Mouse (Mus musculus) neural tube, embryonic 11.5 days (tissue): Measurements from ENCODE around the gene Tjp3. TPM values are rescaled to one million over a fixed set of nuclear protein-coding genes. Genes with fewer than 3 reads are reported as not detected.
A peak's percentile ranks its signal among the peaks of the same experiment; 100 is the strongest.

Experiments
- ATAC-seq: fragments of 200-750 bp; cut with Nextera tagmentation; 2 replicates; pipeline ENCODE4 v1.8.0; 2017; ENCODE audit warnings: moderate number of reproducible peaks, mild to moderate bottlenecking, moderate TSS enrichment, moderate library complexity; ENCODE audit not compliant: insufficient read depth, low FRiP score, low TSS enrichment
- DNase-seq: peaks from one replicate; pipeline ENCODE4 v3.0.0-alpha.2; 2015; ENCODE audit warnings: low spot score
- H3K27ac ChIP-seq: fragments of 300-500 bp; sonication (generic); 2 replicates; pipeline ENCODE4 v1.5.1; 2014; ENCODE audit warnings: low read depth, mild to moderate bottlenecking, low read length
- H3K27me3 ChIP-seq: fragments of 300-500 bp; sonication (generic); 2 replicates; pipeline ENCODE4 v1.6.1; 2014; ENCODE audit warnings: mild to moderate bottlenecking, low read length, mixed read lengths; ENCODE audit not compliant: control insufficient read depth, insufficient read depth
- H3K36me3 ChIP-seq: fragments of 300-500 bp; sonication (generic); 2 replicates; pipeline ENCODE4 v1.6.1; 2014; ENCODE audit warnings: mild to moderate bottlenecking, low read length, moderate library complexity, mixed read lengths; ENCODE audit not compliant: control insufficient read depth, insufficient read depth
- H3K4me1 ChIP-seq: fragments of 300-500 bp; sonication (generic); 2 replicates; pipeline ENCODE4 v1.6.1; 2014; ENCODE audit warnings: low read length, mixed read lengths; ENCODE audit not compliant: control insufficient read depth, insufficient read depth
- H3K4me2 ChIP-seq: fragments of 300-500 bp; sonication (generic); 2 replicates; pipeline ENCODE4 v1.6.1; 2014; ENCODE audit warnings: low read depth, mild to moderate bottlenecking, moderate library complexity
- H3K4me3 ChIP-seq: fragments of 300-500 bp; sonication (generic); 2 replicates; pipeline ENCODE4 v1.5.1; 2014; ENCODE audit warnings: low read depth, low read length
- H3K9ac ChIP-seq: fragments of 300-500 bp; sonication (generic); 2 replicates; pipeline ENCODE4 v1.6.1; 2014; ENCODE audit warnings: mild to moderate bottlenecking, low read length
- H3K9me3 ChIP-seq: fragments of 300-500 bp; sonication (generic); 2 replicates; pipeline ENCODE4 v1.6.1; 2016; ENCODE audit warnings: low read length; ENCODE audit not compliant: control insufficient read depth
- WGBS: fragments of 180-500 bp; shearing (Covaris S2); extraction: QIAGEN DNeasy Blood & Tissue Kit; methylation state at CpG from one replicate; pipeline ENCODE4 v1.1.7; 2014; 5-methylcytosine and 5-hydroxymethylcytosine counted together
- polyA plus RNA-seq: library from polyadenylated mRNA; unstranded; fragments of >200 nt; fragmentation: Nextera tagmentation; extraction: Ambion mirVana; gene quantifications from 2 replicates; pipeline ENCODE4 v1.2.1, GENCODE M21; 2014

Tjp3 gene
- polyA plus RNA-seq, 1 experiment from 2014 or later = 2.5 TPM

DNA sequence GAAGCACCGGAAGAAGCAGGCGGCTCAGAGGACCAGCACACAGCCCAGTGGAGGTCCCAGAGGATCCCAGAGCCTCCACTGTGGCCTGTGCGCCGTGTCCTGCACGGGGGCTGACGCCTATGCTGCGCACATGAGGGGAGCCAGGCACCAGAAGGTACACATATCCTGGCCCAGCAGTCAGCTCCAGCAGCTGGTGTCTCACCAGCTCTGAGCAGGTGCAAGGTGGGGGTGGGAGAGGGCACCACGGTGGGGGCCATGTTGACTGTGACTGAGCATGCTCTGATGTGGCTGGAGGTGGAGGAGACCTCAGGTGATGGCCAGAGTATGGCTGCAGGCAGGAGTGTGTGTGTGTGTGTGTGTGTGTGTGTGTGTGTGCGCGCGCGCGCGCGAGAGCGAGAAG, 49.4 kb downstream of the Tjp3 start:
- Histone ChIP-seq H3K27ac (no peak overlapping the region), H3K4me1 (peaks cover 4% of the 10 kb centered on the region; the same call in 1 of the 2 replicates), H3K4me3 (no peak overlapping the region), H3K9me3 (no peaks in the 10 kb centered on the region), H3K36me3 (no peaks in the 10 kb centered on the region), H3K27me3 (peaks cover 16% of the 10 kb centered on the region), H3K4me2 (no peak overlapping the region), H3K9ac (no peak overlapping the region)
- ATAC-seq = no peak
- WGBS = 90% methylated on average over 16 of the region's 16 CpGs
- DNase-seq = no peak

DNA sequence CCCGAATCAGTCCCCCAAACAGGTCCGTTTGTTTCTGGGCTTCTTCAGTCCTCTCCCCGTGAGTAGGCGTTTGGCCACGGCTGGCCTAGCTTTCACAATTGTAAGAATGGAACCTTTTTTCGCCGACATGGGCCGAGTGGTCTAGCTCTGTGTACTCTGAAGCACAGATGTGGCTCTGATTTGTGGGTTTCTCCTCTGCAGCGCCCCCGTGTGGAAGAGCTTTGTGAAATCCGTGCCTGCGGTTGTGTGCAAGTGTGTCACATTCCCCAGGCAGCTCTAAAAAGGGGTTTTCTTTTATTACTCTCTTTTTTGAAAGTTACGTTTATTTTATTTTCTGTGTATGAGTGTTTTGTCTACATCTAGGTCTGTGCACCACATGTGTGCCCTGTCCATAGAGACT, 50.5 kb downstream of the Tjp3 start:
- Histone ChIP-seq H3K27ac (no peak overlapping the region), H3K9ac (no peak overlapping the region), H3K9me3 (no peaks in the 10 kb centered on the region), H3K27me3 (peaks cover 16% of the 10 kb centered on the region), H3K36me3 (no peaks in the 10 kb centered on the region), H3K4me3 (no peak overlapping the region), H3K4me1 (peaks cover 4% of the 10 kb centered on the region; the same call in 1 of the 2 replicates), H3K4me2 (no peak overlapping the region)
- 26% methylated on average over 13 of the region's 13 CpGs for WGBS
- no peak for ATAC-seq
- peak; percentile 79 for DNase-seq

DNA sequence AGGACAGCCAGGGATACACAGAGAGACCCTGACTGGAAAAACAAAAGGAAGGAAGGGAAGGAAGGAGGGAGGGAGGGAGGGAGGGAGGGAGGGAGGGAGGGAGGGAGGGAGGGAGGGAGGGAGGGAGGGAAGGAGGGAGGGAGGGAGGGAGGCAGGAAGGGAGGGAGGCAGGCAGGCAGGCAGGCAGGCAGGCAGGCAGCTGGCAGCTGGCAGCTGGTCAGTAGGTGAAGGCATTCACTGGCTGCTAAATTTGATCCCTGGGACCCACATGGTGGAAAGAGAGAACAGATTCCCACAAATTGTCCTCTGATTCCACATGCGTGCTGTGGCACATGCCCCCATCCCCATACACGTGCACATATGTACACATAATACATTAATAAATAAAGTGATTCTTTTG, 52.8 kb downstream of the Tjp3 start:
- no peak overlapping the region for H3K4me3 ChIP-seq
- no peaks in the 10 kb centered on the region for H3K9me3 ChIP-seq
- H3K27me3 ChIP-seq = peaks cover 16% of the 10 kb centered on the region
- H3K27ac ChIP-seq = no peak overlapping the region
- H3K9ac ChIP-seq = no peak overlapping the region
- no peaks in the 10 kb centered on the region for H3K36me3 ChIP-seq
- no peak overlapping the region for H3K4me2 ChIP-seq
- no peak for DNase-seq
- 77% methylated on average over 2 of the region's 2 CpGs for WGBS
- H3K4me1 ChIP-seq = peaks cover 4% of the 10 kb centered on the region; the same call in 1 of the 2 replicates
- ATAC-seq = no peak

DNA sequence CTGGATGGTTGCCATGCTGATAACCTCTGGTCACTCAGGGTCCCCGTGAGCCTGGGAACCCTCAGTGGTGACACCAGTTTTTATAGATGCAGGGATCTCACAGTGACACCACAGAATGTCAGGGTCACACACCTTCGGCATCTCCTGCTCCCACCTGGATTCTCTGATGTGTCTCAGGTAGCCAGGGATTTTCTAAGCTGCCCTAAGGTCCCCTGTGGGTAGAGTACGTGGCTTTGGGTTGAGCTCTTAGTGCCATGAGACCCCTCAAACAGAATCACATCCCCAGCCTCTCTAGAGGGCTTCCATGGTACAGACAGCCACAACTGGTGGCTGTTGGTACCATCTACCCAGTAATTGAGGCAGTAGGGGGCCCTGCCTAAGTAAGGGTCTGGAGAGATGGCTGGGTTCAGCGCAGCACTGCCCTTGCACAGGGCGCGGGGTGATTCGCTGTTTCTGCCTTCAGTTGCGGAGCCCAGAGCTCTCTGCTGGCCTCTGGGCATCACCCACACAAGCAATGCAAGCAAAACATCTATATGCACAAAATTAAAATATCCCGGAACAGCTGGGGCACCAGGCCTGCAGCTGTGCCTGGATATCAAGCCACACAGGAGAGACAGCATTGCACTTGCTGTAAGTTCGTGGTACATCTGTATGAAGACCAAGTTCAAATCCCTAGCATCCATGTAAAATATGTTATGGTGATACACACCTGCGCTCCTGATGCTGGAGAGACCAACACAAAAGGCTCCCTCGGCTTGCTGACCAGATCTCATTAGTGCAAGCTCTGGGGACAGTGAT, 54.7 kb downstream of the Tjp3 start:
- no peak for DNase-seq
- peaks cover 14% of the 10 kb centered on the region for H3K27me3 ChIP-seq
- H3K9ac ChIP-seq = no peak overlapping the region
- 85% methylated on average over 12 of the region's 12 CpGs for WGBS
- no peaks in the 10 kb centered on the region for H3K36me3 ChIP-seq
- H3K27ac ChIP-seq = no peak overlapping the region
- no peak overlapping the region for H3K4me2 ChIP-seq
- no peak for ATAC-seq
- no peaks in the 10 kb centered on the region for H3K9me3 ChIP-seq
- peaks cover 4% of the 10 kb centered on the region; the same call in 1 of the 2 replicates for H3K4me1 ChIP-seq
- H3K4me3 ChIP-seq = no peak overlapping the region

DNA sequence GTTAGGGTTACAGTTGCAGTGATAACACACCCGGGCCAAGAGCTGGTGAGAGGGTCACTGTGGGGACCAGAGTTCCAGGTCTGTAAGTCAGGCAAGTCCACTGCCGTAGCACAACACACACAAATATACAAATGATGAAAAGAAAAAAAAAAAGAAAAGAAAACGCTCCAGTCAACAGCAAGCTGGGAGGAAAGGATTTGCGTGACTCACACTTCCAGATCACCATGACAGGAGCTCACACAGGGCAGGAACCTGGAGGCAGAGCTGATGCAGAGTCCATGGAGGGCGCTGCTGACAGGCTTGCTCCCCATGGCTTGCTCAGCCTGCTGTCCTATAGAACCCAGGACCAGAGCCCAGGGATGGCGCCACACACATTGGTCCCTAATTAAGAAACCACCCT, 57.2 kb downstream of the Tjp3 start:
- DNase-seq = no peak
- Histone ChIP-seq H3K36me3 (no peaks in the 10 kb centered on the region), H3K9ac (no peak overlapping the region), H3K9me3 (no peaks in the 10 kb centered on the region), H3K4me2 (no peak overlapping the region), H3K27ac (no peak overlapping the region), H3K27me3 (peaks cover 22% of the 10 kb centered on the region), H3K4me3 (no peak overlapping the region), H3K4me1 (no peaks in the 10 kb centered on the region)
- WGBS = 90% methylated on average over 6 of the region's 6 CpGs
- ATAC-seq = no peak

DNA sequence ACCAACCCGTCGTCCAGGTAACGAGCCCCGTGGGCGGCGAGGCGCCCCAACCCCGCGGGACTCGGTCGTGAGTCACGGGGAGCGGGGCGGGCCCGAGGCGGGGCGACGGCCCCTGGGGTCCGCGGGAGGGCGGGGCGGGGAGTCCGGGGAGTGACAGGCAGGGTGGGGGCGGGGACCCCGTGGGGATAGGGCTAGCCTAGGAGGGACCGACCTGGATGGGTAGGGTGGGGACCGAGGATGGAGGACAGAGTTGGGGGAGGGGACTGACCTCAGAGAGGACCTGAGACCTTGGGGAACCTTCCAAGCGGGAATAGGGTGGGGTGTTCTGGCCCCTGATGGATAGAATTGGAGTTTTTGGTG, 58.2 kb downstream of the Tjp3 start:
- no peaks in the 10 kb centered on the region for H3K9me3 ChIP-seq
- peak overlapping the region; percentile 74 for H3K9ac ChIP-seq
- ATAC-seq = peak; percentile 49
- peak overlapping the region; percentile 71 for H3K4me3 ChIP-seq
- H3K27ac ChIP-seq = no peak overlapping the region
- H3K4me2 ChIP-seq = peak overlapping the region; percentile 76
- H3K36me3 ChIP-seq = no peaks in the 10 kb centered on the region
- peaks cover 24% of the 10 kb centered on the region for H3K27me3 ChIP-seq
- no peak for DNase-seq
- H3K4me1 ChIP-seq = no peaks in the 10 kb centered on the region
- WGBS = 0% methylated on average over 24 of the region's 28 CpGs

DNA sequence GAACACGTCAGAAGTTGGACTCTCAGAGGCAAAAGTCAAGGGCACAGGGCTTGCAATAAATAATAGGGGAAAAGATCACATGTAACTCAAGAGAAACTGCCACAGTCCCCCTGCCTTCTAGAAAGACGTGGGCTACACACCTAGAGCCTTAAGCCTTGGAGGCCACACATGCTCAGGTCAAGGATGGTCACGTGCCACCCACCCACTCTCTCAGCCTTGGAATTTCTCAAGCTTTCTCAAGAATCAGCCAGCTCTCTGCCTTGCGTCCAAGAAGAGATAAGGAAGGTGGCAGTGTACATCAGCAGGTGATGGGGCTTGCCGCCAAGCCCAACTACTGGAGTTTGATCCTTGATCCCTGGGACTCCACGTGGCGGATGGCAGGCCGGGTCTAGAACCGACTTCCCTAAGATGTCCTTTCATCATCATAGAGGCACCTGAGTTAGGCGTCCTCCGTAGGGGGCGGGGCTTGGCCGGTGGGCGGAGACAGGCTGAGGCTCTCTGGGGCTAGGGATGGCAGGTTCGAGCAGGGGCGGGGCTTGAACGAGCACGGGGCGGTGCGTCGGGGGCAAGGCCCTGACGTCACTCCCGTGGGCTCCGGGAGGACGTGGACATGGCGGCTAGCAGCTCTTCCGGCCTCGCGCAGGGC, 58.7 kb downstream of the Tjp3 start, which contains the start of gene Zfr2:
TSS of gene Zfr2 (plus strand) at position 576 of the 646 bp plus-strand sequence.
- peak within 1 kb of the TSS; percentile 71 for H3K4me3 ChIP-seq
- DNase-seq (peak; percentile 89), ATAC-seq (peak; percentile 71)
- H3K9ac ChIP-seq = peak within 1 kb of the TSS; percentile 74
- H3K4me1 ChIP-seq = no peaks in the 10 kb centered on the region
- no peak within 1 kb of the TSS for H3K27ac ChIP-seq
- no peaks in the 10 kb centered on the region for H3K36me3 ChIP-seq
- WGBS = 8% methylated on average over 29 of the region's 29 CpGs
- H3K4me2 ChIP-seq = peak within 1 kb of the TSS; percentile 76
- H3K27me3 ChIP-seq = peaks cover 22% of the 10 kb centered on the region
- H3K9me3 ChIP-seq = no peaks in the 10 kb centered on the region

DNA sequence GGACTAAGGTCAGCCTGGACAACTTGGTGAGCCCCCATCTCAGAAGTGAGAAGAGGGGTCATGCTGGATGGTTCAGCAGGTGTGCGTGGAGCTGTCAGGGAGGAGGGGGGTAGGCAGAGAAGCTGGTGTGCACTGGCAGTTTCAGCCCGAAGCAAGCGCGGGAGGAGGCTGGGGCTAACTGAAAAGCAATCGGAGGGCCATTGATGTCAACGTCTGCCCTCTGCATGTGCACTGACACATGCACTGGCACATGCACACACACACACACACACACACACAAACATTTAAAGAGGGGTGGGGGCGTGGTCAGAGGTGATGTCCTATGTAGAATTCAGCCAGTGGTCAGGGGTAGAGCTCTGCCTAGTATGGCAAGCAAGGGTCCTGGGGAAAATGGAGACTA, 59.9 kb downstream of the Tjp3 start:
- Histone ChIP-seq H3K4me1 (no peaks in the 10 kb centered on the region), H3K4me3 (no peak overlapping the region), H3K27me3 (peaks cover 22% of the 10 kb centered on the region), H3K36me3 (no peaks in the 10 kb centered on the region), H3K9ac (no peak overlapping the region), H3K4me2 (no peak overlapping the region), H3K27ac (no peak overlapping the region), H3K9me3 (no peaks in the 10 kb centered on the region)
- 61% methylated on average over 7 of the region's 7 CpGs for WGBS
- DNase-seq = no peak
- ATAC-seq = no peak
